Comparison of ENCODE assay signal across 8 mouse cellular contexts in genomic region chr2:131353564-131353915, GRCm38 (mm10). TPM values are rescaled to one million over a fixed set of nuclear protein-coding genes. Genes with fewer than 3 reads are reported as not detected.
DNase-seq lines count a peak whose midpoint lies in the region; ATAC-seq and TF ChIP-seq lines count a peak whose summit lies in the region.

No protein-coding gene starts in this region.

- WGBS in heart, embryonic 11.5 days (ENCODE audit: insufficient replicate concordance) = 8% methylated on average over 3 of the region's 3 CpGs
- WGBS in hindbrain, embryonic 11.5 days = 10% methylated on average over 3 of the region's 3 CpGs
- WGBS in midbrain, embryonic 13.5 days = 13% methylated on average over 3 of the region's 3 CpGs

- no peak for ATAC-seq in heart, embryonic 11.5 days (replicated peaks; ENCODE audit: insufficient number of reproducible peaks, low FRiP score, low TSS enrichment)
- ATAC-seq in hindbrain, embryonic 11.5 days (ENCODE audit: low FRiP score) = no peak
- ATAC-seq in midbrain, embryonic 13.5 days = no peak
- ATAC-seq in activated CD4-positive, CD25-positive, alpha-beta regulatory T cell, adult 4 months = no peak

- 0 out of 2 replicates have a peak overlapping the region, but pooled peaks have one; percentile 85 for H3K9ac ChIP-seq in heart, embryonic 11.5 days (ENCODE audit: low read depth, low read length)
- peak overlapping the region; percentile 96 for H3K9ac ChIP-seq in hindbrain, embryonic 11.5 days (ENCODE audit: low read depth, low read length)
- H3K9ac ChIP-seq in midbrain, embryonic 13.5 days (replicated peaks) = peak overlapping the region; percentile 99

- no peak for DNase-seq in heart, adult 9 months (ENCODE audit: low spot score in 2 of 2)
- no peak for DNase-seq in hindbrain, embryonic 11.5 days (ENCODE audit: low spot score)
- no peak for DNase-seq in cerebellum, postnatal 25 days
- no peak for DNase-seq in right cerebral cortex, postnatal 25 days

- no peaks in the 10 kb centered on the region for H3K27me3 ChIP-seq in heart, embryonic 11.5 days (ENCODE audit: control insufficient read depth, insufficient read depth, low read length)
- peaks cover 7% of the 10 kb centered on the region for H3K27me3 ChIP-seq in E14TG2a.4 (ENCODE audit: insufficient read depth, low read length)
- no peaks in the 10 kb centered on the region for H3K27me3 ChIP-seq in hindbrain, embryonic 11.5 days (ENCODE audit: control insufficient read depth, insufficient read depth, low read length)
- H3K27me3 ChIP-seq in midbrain, embryonic 13.5 days = 0 out of 2 replicates have a peak, but pooled peaks cover 5% of the 10 kb centered on the region

- peak overlapping the region; percentile 85 for H3K4me3 ChIP-seq in heart, embryonic 11.5 days (ENCODE audit: low read depth, low read length)
- H3K4me3 ChIP-seq in E14TG2a.4 (replicated peaks; ENCODE audit: low read length) = peak overlapping the region; percentile 95; the same call in 1 of the 2 replicates
- peak overlapping the region; percentile 95 for H3K4me3 ChIP-seq in hindbrain, embryonic 11.5 days (ENCODE audit: low read depth, low read length)
- H3K4me3 ChIP-seq in midbrain, embryonic 13.5 days (replicated peaks) = peak overlapping the region; percentile 93

- H3K27ac ChIP-seq in heart, embryonic 11.5 days (ENCODE audit: low read depth, low read length) = no peak overlapping the region
- H3K27ac ChIP-seq in hindbrain, embryonic 11.5 days (ENCODE audit: low read depth, low read length) = no peak overlapping the region
- no peak overlapping the region for H3K27ac ChIP-seq in midbrain, embryonic 13.5 days

- H3K4me1 ChIP-seq in heart, embryonic 11.5 days (ENCODE audit: control insufficient read depth, insufficient read depth, low read length) = peaks cover 4% of the 10 kb centered on the region
- peaks cover 28% of the 10 kb centered on the region for H3K4me1 ChIP-seq in E14TG2a.4 (replicated peaks; ENCODE audit: low read depth, low read length)
- H3K4me1 ChIP-seq in hindbrain, embryonic 11.5 days (replicated peaks; ENCODE audit: control insufficient read depth, insufficient read depth, low read length) = no peaks in the 10 kb centered on the region
- peaks cover 22% of the 10 kb centered on the region for H3K4me1 ChIP-seq in midbrain, embryonic 13.5 days (replicated peaks)

- no peaks in the 10 kb centered on the region for H3K9me3 ChIP-seq in heart, embryonic 11.5 days (replicated peaks; ENCODE audit: control insufficient read depth, low read length)
- H3K9me3 ChIP-seq in E14TG2a.4 (ENCODE audit: low read length) = no peaks in the 10 kb centered on the region
- H3K9me3 ChIP-seq in hindbrain, embryonic 11.5 days (ENCODE audit: control insufficient read depth, low read length) = no peaks in the 10 kb centered on the region
- no peaks in the 10 kb centered on the region for H3K9me3 ChIP-seq in midbrain, embryonic 13.5 days

- no peak for TF ChIP-seq CTCF in E14TG2a.4 (conservative IDR thresholded peaks at IDR 0.05; ENCODE audit: low read length)

- H3K36me3 ChIP-seq in heart, embryonic 11.5 days (ENCODE audit: control insufficient read depth, insufficient read depth, low read length) = no peaks in the 10 kb centered on the region
- no peaks in the 10 kb centered on the region for H3K36me3 ChIP-seq in E14TG2a.4 (ENCODE audit: insufficient read depth, low read length)
- no peaks in the 10 kb centered on the region for H3K36me3 ChIP-seq in hindbrain, embryonic 11.5 days (ENCODE audit: control insufficient read depth, insufficient read depth, low read length)
- H3K36me3 ChIP-seq in midbrain, embryonic 13.5 days = no peaks in the 10 kb centered on the region

- peak overlapping the region; percentile 91 for H3K4me2 ChIP-seq in heart, embryonic 11.5 days
- peak overlapping the region; percentile 63 for H3K4me2 ChIP-seq in hindbrain, embryonic 11.5 days (replicated peaks; ENCODE audit: low read depth, low read length)
- H3K4me2 ChIP-seq in midbrain, embryonic 13.5 days (replicated peaks) = peak overlapping the region; percentile 71

RNA-seq across cellular contexts. Expression of gene Rnf24, which starts 0.8 kb away (rescaled TPM):
- polyA plus RNA-seq in heart, embryonic 11.5 days (2014; fragmentation: Nextera tagmentation; extraction: Ambion mirVana) = 1.7 and 2.3 TPM in 2 replicates
- 12.0 and 13.6 TPM in 2 replicates for polyA plus RNA-seq in hindbrain, embryonic 11.5 days (2014; fragmentation: Nextera tagmentation; extraction: Ambion mirVana)
- polyA plus RNA-seq in midbrain, embryonic 13.5 days (2015; fragmentation: Nextera tagmentation; extraction: Ambion mirVana) = 23.1 and 23.6 TPM in 2 replicates
- polyA plus RNA-seq in activated CD4-positive, CD25-positive, alpha-beta regulatory T cell, adult 4 months (2017; shearing (Covaris generic)) = under 1 TPM; 0.47 to 0.94 TPM
